Mouse (Mus musculus) mouse embryonic stem cell (cell line): Measurements from ENCODE around the gene Mgat2.
"Not testable (repeated sequence)": the region's sequence is repeated elsewhere in the genome, so short reads cannot be mapped to it uniquely, and the experiment has no call there.

Source experiments
- in situ Hi-C, 2 experiments: fragments of 300-500 bp; cut with MboI; formaldehyde crosslinking; loops; 1 replicate in 1 of 2; 3 replicates in 1 of 2; pipeline ENCODE4 v1.14.3; 2019 to 2020; ENCODE audit warnings: low sequenced_read_pairs in 2 of 2, low pct_unique_long_range_greater_than_20kb in 1 of 2, mixed read lengths in 1 of 2; ENCODE audit not compliant: unreplicated experiment in 1 of 2

Gene Mgat2

GRCm38 (mm10) chr12:69183583-69184308 lies at the start of gene Mgat2, which contains the start of gene Rpl36al:
TSS of gene Mgat2 (plus strand) at chr12:69184157.
TSS of gene Rpl36al (minus strand) at chr12:69184083.
- in situ Hi-C loops = no loop called here

- in situ Hi-C loops = no loop called here
Measured at GRCm38 (mm10) chr12:69139201-69139600, 44.8 kb upstream of the Mgat2 start.

GRCm38 (mm10) chr12:69139841-69140240 lies 44.1 kb upstream of the Mgat2 start:
- in situ Hi-C loops = no loop called here

GRCm38 (mm10) chr12:69143460-69143859 lies 40.5 kb upstream of the Mgat2 start:
- in situ Hi-C loops = no loop called here

- in situ Hi-C loops = no loop called here
Measured at GRCm38 (mm10) chr12:69147166-69147735, 36.7 kb upstream of the Mgat2 start.

DNA sequence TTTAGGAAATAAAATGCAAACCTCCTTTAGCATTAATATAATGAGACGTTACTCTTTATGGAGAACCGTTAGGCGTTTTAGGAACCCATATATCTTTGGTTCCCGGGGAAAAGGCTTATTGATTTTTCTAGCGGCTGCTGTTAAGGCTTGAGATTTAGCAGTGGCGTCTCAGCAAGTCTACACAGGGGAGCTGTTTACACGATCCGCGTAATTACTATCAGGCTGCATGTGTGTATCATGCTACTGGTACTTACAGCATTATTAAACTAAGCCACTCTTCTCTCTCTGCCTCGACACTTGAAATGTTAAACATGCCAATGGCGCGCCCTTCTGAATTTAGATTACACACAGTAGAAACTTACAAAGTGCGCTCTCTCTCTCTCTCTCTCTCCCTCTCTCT lies 33.9 kb upstream of the Mgat2 start:
- in situ Hi-C loops = no loop called here

DNA sequence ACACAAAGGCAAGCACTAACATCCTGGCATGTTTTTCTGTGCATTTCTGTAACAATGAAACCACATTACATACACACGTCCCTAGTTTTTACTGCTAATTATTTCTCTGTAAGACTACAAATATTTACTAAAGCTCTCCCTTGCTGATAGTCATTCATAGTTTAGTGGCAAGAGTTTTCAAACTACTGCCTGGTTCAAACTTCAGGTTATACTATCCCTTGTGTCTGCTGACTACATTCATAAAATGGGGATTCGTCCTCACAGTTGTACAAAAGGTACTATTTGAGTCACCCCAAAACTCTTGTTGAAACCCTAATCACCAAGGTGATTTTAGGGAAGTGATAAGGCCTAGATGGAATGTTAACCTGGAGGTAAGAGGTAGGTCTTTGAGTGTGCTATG lies 28.0 kb upstream of the Mgat2 start:
- in situ Hi-C loops = no loop called here

DNA sequence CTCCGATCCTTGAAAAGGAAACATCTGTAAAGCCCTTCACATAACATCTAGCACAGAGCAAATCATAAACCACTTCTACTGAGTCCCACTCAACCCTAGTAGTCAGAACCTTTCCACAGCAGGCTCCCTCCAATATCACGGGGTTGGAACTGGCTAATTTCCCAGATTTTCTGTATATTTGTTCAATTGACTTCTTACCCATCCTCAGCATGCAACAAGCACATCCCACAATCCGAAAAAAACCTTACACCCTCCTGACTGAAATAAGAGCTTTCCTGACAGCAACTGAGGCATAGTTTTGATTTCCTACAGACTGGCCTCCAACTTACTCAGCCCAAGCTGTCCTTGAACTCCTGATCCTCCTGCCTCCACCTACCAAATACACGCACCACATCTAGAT lies 27.5 kb upstream of the Mgat2 start:
- in situ Hi-C loops = no loop called here

GRCm38 (mm10) chr12:69157107-69157506 lies 26.9 kb upstream of the Mgat2 start:
- in situ Hi-C loops = no loop called here

GRCm38 (mm10) chr12:69158366-69158764 lies 25.6 kb upstream of the Mgat2 start:
- in situ Hi-C loops = no loop called here

DNA sequence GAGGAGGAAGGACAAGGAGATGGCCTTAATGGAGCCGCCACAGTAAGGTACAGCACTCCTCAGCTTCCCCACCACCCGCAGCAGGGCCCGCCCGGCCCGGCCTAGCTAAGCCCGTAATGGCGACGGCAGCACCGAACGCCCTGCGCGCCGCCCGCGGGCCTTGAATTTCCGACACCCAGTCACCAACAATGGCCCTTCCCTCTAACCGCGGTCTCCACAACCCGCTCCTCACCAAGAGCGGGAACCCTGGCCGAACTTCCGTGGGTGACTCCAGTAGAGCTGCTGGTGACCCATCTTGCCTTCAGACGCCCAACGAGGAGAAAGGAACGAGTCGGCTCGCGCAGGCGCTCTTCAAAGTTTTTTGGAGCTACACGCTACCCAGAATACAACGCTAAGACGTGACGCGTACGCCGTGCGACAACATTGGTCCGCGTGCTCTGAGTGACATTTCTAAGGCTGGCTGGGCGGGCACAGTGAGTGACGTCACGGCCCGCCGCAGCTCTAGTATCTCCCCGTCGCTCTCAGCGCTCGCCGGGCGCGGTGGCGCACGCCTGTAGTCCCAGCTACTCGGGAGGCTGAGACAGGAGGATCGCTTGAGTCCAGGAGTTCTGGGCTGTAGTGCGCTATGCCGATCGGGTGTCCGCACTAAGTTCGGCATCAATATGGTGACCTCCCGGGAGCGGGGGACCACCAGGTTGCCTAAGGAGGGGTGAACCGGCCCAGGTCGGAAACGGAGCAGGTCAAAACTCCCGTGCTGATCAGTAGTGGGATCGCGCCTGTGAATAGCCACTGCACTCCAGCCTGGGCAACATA lies 25.0 kb upstream of the Mgat2 start, which contains the start of gene Rps29:
Gene Rps29 (minus strand): TSS at position 422 of the 813 bp plus-strand sequence.
- in situ Hi-C loops = not testable (repeated sequence)

DNA sequence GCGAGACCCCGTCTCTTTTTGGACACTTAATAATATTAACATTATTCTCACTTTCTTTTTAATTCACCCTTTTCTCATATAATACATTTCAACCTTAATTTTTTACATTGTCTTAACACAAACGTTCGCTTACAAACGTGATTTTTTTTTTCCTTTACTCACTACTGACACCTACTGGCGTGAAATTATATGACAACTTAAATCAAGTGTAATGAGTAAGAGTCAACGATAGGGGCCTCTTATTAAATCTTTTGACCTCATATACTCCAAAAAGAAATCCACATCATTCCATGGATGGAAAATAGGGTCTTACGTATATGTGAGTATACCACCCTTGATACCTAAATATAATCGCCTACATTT lies 24.4 kb upstream of the Mgat2 start:
- in situ Hi-C loops = no loop called here

- in situ Hi-C loops = not testable (repeated sequence)
Measured at GRCm38 (mm10) chr12:69160677-69161076, 23.3 kb upstream of the Mgat2 start.

GRCm38 (mm10) chr12:69163586-69163985 lies 20.4 kb upstream of the Mgat2 start:
- in situ Hi-C loops = not testable (repeated sequence)

DNA sequence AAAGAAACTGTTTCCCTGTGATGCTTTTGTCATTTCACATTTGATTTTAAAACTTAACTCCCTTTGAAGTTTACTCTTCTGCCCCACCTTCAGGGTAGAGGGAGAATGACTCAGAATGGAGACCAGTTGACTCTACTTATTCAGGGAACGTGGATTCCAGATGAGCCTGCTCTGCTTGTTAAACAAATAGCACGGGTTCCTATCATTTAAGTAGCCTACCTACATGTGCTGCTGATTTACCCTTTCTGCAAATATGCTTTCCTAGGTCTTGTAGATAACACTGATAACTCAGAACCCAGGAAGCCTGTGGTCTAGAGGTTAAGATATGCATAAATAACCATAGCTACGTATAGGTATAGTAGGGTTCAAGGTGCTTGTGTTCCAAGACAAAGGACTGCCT lies 19.1 kb upstream of the Mgat2 start:
- in situ Hi-C loops = no loop called here

- in situ Hi-C loops = not testable (repeated sequence)
Measured at GRCm38 (mm10) chr12:69166861-69167581, 16.9 kb upstream of the Mgat2 start.

DNA sequence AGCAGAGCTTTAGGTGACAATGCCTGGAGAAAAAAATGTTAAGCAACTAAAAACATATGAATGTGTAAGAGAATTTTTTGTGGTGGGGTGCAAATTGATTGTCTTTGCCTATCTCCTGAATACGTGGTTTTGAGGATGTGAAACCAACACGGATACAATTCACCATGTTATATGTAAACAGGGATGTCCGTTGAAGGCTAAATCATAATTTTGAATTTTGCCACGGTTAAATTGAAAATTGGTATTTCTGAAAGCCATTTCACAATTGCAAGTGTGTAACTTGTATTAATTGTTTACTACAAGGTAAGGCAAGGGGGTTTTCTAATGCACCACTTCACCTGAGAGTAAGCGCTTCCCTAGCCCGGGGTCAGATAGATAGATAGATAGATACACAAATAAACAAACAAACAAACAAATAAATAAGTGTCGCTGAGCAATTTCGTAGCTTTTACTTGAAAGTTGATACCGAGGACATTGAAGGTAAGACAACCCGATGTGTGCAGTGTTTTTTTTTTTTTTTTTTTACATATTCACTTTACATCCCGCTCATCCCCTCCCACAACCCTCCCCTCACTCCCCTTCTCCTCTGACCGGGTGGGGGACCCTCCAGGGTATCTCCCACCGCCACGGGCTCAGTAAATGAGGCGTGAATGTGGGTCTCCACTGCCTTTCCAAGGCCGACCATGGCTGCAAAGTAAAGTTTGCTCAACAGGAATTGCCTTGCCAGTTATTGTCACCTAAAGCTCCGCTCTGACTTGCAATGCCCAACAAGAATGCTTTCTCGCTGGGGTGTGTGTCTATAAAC lies 16.1 kb upstream of the Mgat2 start:
- in situ Hi-C loops = no loop called here

DNA sequence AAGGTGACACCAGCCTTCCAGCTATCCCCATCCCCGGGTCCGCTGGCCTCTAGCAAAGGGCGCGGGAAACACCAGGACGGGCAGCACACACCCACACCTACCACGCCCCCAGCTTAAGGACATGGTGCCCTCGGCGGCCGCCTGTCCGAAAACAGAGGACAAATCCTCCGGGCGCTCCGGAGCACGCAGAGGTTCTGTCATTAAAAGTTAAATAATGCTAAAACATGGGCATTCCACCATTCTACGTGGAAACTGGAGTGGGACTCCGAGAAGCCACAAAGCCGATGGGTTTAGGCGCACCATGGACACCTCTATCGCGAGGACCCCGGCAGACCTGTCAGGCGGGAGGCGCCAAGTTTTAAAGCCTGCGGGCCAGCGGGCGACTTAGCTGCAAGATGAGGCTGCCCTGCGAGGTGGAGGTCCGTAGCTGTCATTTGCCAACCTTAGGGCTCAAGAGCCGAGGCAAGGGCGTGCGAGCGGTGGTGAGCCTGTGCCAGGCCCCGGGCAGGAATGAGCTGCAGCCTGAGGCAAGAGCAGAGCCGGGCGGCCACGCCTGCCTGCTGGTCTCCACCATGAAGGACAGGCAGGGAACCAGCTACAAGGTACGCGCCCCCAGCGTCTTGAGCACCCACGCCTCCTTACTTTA lies 15.4 kb upstream of the Mgat2 start, which contains the start of gene Lrr1:
Gene Lrr1 (plus strand): TSS at position 354 of the 646 bp plus-strand sequence.
- in situ Hi-C loops = no loop called here
